Mouse (Mus musculus) embryonic fibroblast, embryonic 13.5 days (primary cell): ENCODE measurements around the gene Trim15.

Source experiments
- CTCF ChIP-seq: IDR thresholded peaks from 2 replicates; pipeline ENCODE4 v1.5.1; 2011; ENCODE audit warnings: mild to moderate bottlenecking, control low read depth, low read length, moderate library complexity, borderline replicate concordance; ENCODE audit not compliant: insufficient read depth
- POLR2A ChIP-seq: IDR thresholded peaks from 2 replicates; pipeline ENCODE4 v1.6.1; 2011; ENCODE audit warnings: low read depth, mild to moderate bottlenecking, control low read depth, low read length, moderate library complexity

DNA sequence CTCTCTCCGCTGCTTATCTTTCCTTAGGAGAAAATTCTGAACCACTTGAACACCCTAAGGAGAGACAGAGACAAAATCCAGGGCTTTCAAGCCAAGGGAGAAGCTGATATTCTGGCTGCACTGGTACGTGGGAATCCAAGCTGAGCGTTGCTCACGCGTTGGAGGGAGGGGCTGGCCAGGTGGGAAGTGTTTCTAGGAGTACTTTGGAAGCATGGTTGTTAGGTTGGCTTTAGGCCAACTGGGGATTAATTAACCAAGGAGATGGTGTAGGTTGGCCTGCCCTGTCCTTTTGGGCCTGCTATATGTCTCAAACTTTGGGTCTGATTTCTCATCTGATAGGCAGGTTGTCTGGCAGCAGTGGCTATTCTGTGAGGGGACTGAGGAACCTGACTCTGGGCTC is 15.8 kb downstream of the Trim15 start:
- TF ChIP-seq POLR2A (no peak), CTCF (no peak)
